Mouse (Mus musculus) CD4-positive, CD25-positive, alpha-beta regulatory T cell, adult 4 months (primary cell): ENCODE measurements at regions not wholly inside any gene's neighbourhood (a gene's known extent, or its start where the extent isn't known, plus 50 kb on each side); places are given as distances from the start of the nearest gene placed in this dataset.

Source experiments
- ATAC-seq: one replicate; pipeline ENCODE4 v1.8.0; 2017

DNA sequence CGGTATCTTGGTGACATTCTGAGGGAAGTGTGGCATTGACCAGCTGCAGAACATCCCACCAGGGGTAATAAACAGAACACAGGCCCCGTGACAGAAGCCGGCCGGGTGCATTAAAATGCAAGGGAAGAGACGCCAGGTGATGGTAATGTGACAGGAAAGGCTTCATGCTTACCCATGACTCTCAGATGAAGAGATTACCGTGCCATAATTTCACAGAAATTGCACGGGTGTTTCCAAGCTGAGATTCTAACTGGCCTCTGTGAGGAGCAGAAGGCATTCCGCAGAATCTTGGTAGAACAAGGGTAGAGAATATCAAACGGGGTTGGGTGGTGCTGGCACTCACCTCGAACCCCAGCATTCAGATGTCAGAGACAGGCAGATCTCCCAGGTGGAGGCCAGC lies 362.4 kb upstream of the 3110018I06Rik start:
- peak; percentile 23 for ATAC-seq

DNA sequence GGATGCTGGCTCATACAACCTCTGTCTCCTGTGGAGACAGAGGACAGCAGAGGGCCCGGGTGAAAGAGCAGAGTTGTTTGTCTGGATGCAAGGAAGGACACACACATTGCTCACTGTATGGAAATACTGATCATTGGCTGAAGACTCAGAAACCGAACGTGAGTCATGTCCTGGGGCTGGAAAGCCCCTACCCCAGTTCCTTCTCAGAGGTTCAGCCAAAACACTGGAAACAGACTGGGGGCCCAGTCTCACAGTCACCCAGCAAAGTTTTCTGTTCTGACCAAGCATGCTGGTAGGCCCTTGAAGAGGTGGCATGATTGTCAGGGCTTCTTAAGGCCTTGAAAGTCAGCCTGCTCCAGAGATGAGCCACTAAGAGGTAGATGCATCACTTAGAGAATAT lies 360.8 kb upstream of the 3110018I06Rik start:
- ATAC-seq, result peak; percentile 43

DNA sequence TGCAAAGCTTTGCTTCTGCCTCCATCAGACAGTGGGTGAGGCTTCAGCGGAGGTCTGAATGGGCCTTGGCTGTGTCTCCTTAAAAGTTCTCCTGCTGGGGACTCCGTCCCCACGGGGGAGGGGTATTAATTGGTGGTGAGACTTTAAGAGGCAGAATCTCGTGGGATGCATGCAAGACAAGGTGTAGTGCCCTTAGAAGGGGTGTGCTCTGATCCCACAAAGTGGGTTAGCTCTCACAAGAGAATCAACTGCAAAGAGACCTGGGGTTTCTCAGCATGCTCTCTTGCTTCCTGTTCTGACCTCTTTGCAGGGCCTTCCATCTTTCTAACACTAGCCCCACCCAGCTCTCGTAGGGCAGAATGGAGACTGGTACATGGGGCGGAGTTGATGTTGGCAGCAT lies 359.2 kb upstream of the 3110018I06Rik start:
- ATAC-seq, result peak; percentile 12

GRCm38 (mm10) chr12:107131351-107131750 lies 357.1 kb upstream of the 3110018I06Rik start:
- peak; percentile 29 for ATAC-seq

DNA sequence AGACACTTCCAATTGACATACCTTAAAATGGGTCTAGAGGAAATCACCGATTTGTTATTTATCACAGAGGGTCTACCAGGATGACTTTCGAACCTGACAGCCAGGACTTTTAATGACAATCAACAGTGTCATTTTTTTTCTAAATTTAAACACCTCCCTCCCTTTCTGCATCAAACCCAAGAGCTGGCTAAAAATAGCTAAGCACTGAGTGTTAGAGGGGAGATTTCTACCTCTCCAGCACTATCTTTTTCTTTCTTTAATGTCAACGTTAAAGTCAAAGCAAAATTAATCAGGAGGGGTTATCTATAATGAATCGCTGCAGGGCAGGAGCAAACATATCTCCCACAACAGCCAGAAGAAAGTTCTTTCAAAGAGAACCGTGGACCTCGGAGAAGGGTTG lies 356.6 kb upstream of the 3110018I06Rik start:
- no peak for ATAC-seq

DNA sequence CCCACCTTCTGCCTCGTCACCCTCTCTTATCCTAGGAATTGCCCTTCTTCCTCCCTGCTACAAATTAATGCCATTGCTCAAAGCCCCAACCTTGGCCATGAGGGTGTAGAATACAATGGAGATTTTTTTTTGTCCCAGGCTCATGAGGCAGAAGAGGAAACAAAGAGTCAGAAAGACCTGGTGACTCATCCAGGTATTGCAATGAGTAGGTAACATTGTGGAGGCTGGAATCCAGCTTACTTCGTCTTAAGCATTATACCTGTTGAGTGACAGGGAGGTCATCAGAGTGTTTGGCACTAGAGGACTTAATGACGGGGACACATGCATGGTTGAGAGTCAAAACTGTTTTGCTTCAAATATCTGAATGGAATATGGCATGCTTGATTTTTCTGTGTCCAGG lies 355.9 kb upstream of the 3110018I06Rik start:
- ATAC-seq, result peak; percentile 30

DNA sequence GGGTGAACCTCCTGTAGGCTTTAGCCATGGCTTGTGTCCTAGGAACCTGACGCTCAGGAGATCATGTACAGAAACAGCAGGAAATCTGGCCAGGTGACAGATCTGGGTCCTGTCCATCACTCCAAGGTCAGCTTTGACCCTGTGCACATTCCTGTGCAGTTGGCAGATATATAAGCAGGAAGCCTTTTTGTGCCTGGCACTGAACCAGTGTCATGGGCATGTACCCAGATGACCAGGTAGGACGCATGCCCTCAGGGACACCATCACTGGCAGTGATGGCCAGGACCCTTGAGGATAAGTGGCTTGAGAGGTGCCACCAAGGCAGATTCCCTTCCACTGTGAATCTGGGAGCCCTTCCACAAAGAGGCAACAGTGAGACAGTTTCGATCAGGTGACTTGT lies 354.1 kb upstream of the 3110018I06Rik start:
- ATAC-seq, result no peak

DNA sequence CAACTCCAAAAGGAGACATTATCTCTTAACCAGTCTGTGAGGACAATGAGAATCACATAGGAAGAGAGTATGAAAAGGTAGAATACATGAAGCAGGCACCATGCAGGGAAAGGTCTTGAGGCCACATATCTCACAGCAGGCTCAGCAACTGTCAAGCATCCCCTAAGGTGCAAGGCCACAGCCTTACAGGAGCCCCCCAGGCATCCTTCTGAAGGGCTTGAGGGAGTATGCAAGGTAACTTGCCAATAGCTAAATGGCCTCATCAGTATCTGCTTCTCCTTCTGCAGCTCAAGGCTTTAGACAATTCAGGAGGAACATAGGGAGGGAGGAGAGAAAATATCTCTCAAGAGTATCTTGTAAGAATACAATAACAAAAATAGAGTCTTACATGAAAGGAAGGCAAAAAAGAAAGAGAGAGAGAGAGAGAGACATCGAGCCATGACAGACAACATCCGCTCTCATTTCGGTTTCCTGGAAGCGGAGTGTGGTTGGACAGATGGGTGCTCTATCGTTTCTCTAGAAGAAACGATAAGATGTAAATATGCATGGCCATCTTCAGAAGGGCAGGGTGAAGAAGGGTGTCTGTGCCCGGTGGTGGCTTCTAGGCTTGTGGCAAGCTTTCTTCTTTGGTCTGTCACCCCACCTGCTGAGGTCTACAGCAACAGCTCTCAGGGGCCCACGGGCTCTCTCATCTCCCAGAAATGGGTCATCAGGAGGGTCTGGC lies 349.6 kb upstream of the 3110018I06Rik start:
- peak; percentile 80 for ATAC-seq

DNA sequence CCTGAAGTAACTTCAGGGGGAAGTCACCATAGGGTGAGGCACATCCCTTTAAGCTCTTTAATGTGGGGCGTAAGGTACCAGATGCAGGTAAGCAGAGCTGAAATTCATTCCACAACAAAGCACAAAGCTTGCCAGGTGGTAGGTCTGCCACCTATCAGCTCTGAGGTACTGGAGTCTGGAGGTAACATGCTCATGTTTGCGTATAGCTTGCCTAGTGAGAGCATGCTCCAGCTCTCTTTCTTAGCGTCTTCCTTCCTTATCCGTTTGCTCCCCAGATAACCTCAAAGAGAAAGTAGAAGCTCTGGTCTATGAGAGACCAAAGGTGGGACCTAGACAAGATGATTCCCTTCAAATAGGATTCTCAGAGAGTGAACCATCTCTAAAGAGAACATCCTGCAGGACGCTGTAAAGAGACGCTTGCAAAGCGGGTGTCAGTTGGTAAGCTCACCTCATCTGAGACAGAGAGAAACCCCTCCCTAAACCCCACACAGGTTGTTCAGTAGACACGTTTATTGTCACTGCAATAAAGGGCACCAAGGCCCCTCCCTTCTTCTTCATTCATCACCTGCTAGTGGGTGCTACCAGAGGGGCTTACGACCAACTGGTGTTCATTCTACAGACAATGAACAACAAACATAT lies 347.4 kb upstream of the 3110018I06Rik start:
- ATAC-seq, result peak; percentile 38

DNA sequence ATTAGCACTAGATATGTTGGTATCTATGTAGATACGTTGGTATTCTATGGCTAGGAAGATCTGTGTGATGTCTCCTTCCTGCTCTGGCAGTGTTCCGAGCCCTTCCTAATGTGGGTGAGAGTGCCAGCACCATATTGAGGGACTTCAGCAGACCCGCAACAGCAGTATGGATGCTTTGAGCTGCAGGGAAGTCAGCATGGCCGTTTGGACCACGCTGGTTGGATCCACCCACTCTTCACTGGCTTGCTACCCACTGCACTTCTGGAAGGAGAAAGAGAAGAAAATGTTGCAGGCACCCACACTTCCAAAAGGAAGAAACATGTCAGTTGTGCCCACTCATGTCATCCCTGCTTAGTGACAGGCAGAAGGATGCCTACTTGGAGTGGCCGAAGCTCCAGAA lies 346.2 kb upstream of the 3110018I06Rik start:
- no peak for ATAC-seq

- ATAC-seq, result peak; percentile 72
These were observed 341.8 kb upstream of the 3110018I06Rik start for GRCm38 (mm10) chr12:107146608-107147121.

DNA sequence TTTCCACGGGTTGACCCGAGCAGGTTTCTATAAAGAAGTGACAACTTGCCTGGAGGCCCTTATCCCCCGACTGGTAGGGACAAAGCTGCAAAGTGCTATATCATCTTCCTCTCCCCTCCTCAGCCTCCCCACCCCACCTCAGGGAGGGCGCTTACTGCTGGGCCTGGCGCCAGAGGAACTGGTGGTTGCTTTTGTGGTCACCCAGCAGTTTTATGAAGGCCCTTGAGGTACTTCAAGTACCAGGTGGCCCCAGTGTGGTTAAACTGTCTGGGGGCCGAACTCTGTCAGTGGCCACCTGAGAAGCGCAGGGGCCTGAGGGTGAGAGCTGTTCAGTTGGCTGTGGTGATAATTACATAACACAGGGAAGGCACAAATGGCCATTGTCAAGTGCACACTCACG lies 340.0 kb upstream of the 3110018I06Rik start:
- peak; percentile 5 for ATAC-seq

- no peak for ATAC-seq
These were observed 337.3 kb upstream of the 3110018I06Rik start for GRCm38 (mm10) chr12:107151089-107151488.

- no peak for ATAC-seq
These were observed 333.8 kb upstream of the 3110018I06Rik start for GRCm38 (mm10) chr12:107154668-107155067.

- no peak for ATAC-seq
These were observed 331.5 kb upstream of the 3110018I06Rik start for GRCm38 (mm10) chr12:107156791-107157428.

- no peak for ATAC-seq
These were observed 329.3 kb upstream of the 3110018I06Rik start for GRCm38 (mm10) chr12:107159126-107159525.

DNA sequence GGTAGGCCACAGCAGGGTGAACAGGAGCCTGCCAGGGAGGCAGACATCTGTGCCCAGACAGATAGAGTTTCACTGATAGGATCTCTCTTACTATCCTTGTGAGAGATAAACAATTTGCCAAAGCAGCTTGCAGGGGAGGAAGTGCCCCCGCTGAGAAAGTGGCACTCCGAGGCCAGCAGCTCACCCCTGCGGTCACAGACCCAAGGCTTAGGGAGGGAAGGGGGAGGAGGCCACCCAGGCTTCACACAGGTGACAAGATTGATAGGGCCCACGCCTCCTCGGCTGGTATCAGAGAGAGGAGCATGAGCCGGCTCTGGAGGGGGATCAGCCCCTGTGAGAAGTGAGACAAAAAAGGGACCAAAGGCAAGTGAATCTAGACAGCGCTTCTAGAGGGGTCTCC lies 328.3 kb upstream of the 3110018I06Rik start:
- ATAC-seq, result peak; percentile 82

GRCm38 (mm10) chr12:107160628-107161027 lies 327.8 kb upstream of the 3110018I06Rik start:
- peak; percentile 64 for ATAC-seq

GRCm38 (mm10) chr12:107170926-107171325 lies 317.5 kb upstream of the 3110018I06Rik start:
- ATAC-seq, result no peak

DNA sequence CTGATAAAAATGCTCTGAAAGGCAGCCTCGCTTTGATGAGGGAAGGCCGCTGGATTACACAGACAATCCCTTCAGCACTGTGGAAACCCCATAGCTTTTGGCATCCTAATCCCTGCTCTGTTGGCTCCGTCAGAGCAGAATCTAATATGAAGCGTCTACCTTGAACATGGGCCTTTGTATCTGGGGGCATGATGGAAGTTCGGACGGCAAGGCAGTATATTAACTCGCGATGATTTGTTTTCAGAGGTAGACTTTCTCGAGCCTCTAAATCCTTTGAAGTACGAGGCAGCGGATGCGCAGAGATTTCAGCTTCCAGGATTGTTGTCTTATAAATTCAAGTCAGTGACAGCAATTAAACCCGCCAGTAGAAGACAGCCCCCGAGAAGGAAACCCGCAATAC lies 316.8 kb upstream of the 3110018I06Rik start:
- ATAC-seq, result no peak

GRCm38 (mm10) chr12:107178676-107179075 lies 309.8 kb upstream of the 3110018I06Rik start:
- ATAC-seq, result no peak

DNA sequence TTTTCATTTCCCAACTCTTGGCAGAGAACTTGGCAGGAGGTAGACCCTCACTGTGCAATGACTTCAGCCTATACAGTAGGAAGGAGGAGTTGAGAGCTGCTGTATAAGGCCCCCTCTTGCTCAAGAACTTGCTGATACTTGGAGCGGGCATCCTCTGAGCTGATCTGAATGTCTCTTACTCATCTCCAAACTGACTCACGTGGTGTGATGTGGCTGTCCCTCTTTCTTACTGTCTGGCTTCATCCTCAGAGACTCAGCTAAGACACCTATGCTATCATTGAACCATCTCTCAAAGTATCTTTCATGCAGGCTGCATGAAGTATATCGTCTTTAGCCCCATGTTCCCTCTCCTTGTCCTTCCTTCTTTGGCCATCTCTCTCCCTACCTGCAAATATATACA lies 307.9 kb upstream of the 3110018I06Rik start:
- peak; percentile 14 for ATAC-seq

- no peak for ATAC-seq
These were observed 307.1 kb upstream of the 3110018I06Rik start for GRCm38 (mm10) chr12:107181291-107181690.
